ENCODE assay signal across 16 mouse cellular contexts in the genomic region with DNA sequence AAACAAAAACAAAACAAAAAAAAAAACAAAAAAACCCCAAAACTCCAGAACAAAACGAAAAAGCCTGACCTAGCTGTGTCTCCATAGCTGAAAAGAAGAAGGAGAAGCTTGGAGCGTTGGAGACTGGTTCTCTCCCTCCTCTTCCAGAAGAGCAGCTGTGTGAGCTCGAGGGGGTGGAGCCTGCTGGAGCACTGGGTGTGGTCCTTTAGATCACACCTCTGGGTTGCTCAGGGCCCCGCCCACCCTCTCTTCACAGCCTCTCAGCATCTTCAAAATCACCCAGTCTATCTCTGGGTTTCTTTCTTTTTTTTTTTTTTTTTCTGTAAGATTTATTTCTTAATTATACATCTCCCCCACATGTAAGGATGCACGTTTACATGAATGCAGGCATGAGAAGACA. TPM values are rescaled to one million over a fixed set of nuclear protein-coding genes. Genes with fewer than 3 reads are reported as not detected.
DNase-seq lines count a peak whose midpoint lies in the region; ATAC-seq and TF ChIP-seq lines count a peak whose summit lies in the region.
"Had no signal": no experiment of that assay in that cellular context is flagged by ENCODE, and none has a peak within 500 bp of the region (broad histone marks: within the 10 kb centered on the region; RNA-seq: fewer than 3 reads in every experiment).

No protein-coding gene starts in this region.

- H3K4me3 ChIP-seq in limb, embryonic 15.5 days, result no peak overlapping the region
- no peak overlapping the region for H3K4me3 ChIP-seq in limb, embryonic 10.5 days
- no peak overlapping the region for H3K4me3 ChIP-seq in midbrain, postnatal 0 days (ENCODE audit: low read depth, low read length)
- no peak overlapping the region for H3K4me3 ChIP-seq in intestine, embryonic 16.5 days (ENCODE audit: low read length)
- H3K4me3 ChIP-seq: myocyte had no signal

- ATAC-seq in limb, embryonic 15.5 days (ENCODE audit: insufficient number of reproducible peaks, low FRiP score, low TSS enrichment, low read depth), result no peak
- ATAC-seq in midbrain, postnatal 0 days (ENCODE audit: low FRiP score), result no peak
- no peak for ATAC-seq in intestine, embryonic 16.5 days

- no peak for TF ChIP-seq CTCF in midbrain, postnatal 0 days (IDR thresholded peaks at IDR 0.05)

- no peak for DNase-seq in limb, embryonic 10.5 days (ENCODE audit: low spot score)
- DNase-seq in ES-CJ7 (ENCODE audit: low read depth, low spot score) (peak; percentile 78), MN1 (ENCODE audit: low spot score) (no peak)
- DNase-seq in c-Kit-positive CD71-positive TER-119-positive erythroid progenitor cells, embryonic 14.5 days (ENCODE audit: low spot score), result peak; percentile 36
- peak; percentile 45 to 48 for DNase-seq in thymus, postnatal 10 days (ENCODE audit: low spot score in 2 of 2)
- DNase-seq in midbrain, postnatal 0 days (ENCODE audit: low spot score), result no peak
- DNase-seq: adrenal gland, postnatal 14 days; cerebellum, adult 11-12 months; heart, adult 11 months; heart, postnatal 10 days; spleen, adult 18-20 months had no signal

- no peaks in the 10 kb centered on the region for H3K9me3 ChIP-seq in limb, embryonic 15.5 days
- H3K9me3 ChIP-seq in limb, embryonic 10.5 days (replicated peaks), result no peaks in the 10 kb centered on the region
- H3K9me3 ChIP-seq in midbrain, postnatal 0 days (ENCODE audit: low read length), result no peaks in the 10 kb centered on the region
- H3K9me3 ChIP-seq in intestine, embryonic 16.5 days (ENCODE audit: control insufficient read depth, low read length), result no peaks in the 10 kb centered on the region
- H3K9me3 ChIP-seq: G1E had no signal

- H3K36me3 ChIP-seq in limb, embryonic 15.5 days, result no peaks in the 10 kb centered on the region
- H3K36me3 ChIP-seq in limb, embryonic 10.5 days, result no peaks in the 10 kb centered on the region
- no peaks in the 10 kb centered on the region for H3K36me3 ChIP-seq in midbrain, postnatal 0 days (ENCODE audit: insufficient read depth, low read length)
- no peaks in the 10 kb centered on the region for H3K36me3 ChIP-seq in intestine, embryonic 16.5 days (ENCODE audit: control insufficient read depth, insufficient read depth, low read length)
- H3K36me3 ChIP-seq: G1E had no signal

- H3K9ac ChIP-seq in limb, embryonic 15.5 days, result no peak overlapping the region
- no peak overlapping the region for H3K9ac ChIP-seq in midbrain, postnatal 0 days (replicated peaks; ENCODE audit: low read length, poor library complexity, severe bottlenecking)
- no peak overlapping the region for H3K9ac ChIP-seq in intestine, embryonic 16.5 days (ENCODE audit: low read depth, low read length)

- H3K4me2 ChIP-seq in limb, embryonic 15.5 days, result no peak overlapping the region
- H3K4me2 ChIP-seq in midbrain, postnatal 0 days (ENCODE audit: low read depth, low read length, poor library complexity, severe bottlenecking), result no peak overlapping the region
- H3K4me2 ChIP-seq in intestine, embryonic 16.5 days (ENCODE audit: low read depth, low read length), result no peak overlapping the region

- 43% methylated on average over 5 of the region's 5 CpGs for WGBS in limb, embryonic 15.5 days
- WGBS in limb, embryonic 10.5 days, result 40% methylated on average over 5 of the region's 5 CpGs
- WGBS in midbrain, postnatal 0 days, result 65% methylated on average over 5 of the region's 5 CpGs
- WGBS in intestine, embryonic 16.5 days, result 57% methylated on average over 5 of the region's 5 CpGs

- H3K27me3 ChIP-seq in limb, embryonic 15.5 days, result no peaks in the 10 kb centered on the region
- no peaks in the 10 kb centered on the region for H3K27me3 ChIP-seq in limb, embryonic 10.5 days (ENCODE audit: low read depth, poor library complexity, severe bottlenecking)
- no peaks in the 10 kb centered on the region for H3K27me3 ChIP-seq in midbrain, postnatal 0 days (ENCODE audit: insufficient read depth, low read length)
- H3K27me3 ChIP-seq in intestine, embryonic 16.5 days (replicated peaks; ENCODE audit: control insufficient read depth, insufficient read depth, low read length), result no peaks in the 10 kb centered on the region

- H3K27ac ChIP-seq in limb, embryonic 15.5 days, result peak overlapping the region; percentile 71; the same call in 1 of the 2 replicates
- no peak overlapping the region for H3K27ac ChIP-seq in limb, embryonic 10.5 days
- H3K27ac ChIP-seq in midbrain, postnatal 0 days (ENCODE audit: low read depth, low read length), result no peak overlapping the region
- H3K27ac ChIP-seq in intestine, embryonic 16.5 days (ENCODE audit: low read length), result no peak overlapping the region
- H3K27ac ChIP-seq: macrophage had no signal

- H3K4me1 ChIP-seq in limb, embryonic 15.5 days, result peaks cover 14% of the 10 kb centered on the region
- peaks cover 11% of the 10 kb centered on the region; the same call in 1 of the 2 replicates for H3K4me1 ChIP-seq in limb, embryonic 10.5 days
- H3K4me1 ChIP-seq in midbrain, postnatal 0 days (ENCODE audit: insufficient read depth, low read length), result no peaks in the 10 kb centered on the region
- H3K4me1 ChIP-seq in intestine, embryonic 16.5 days (ENCODE audit: control insufficient read depth, insufficient read depth, low read length), result peaks cover 3% of the 10 kb centered on the region; the same call in 1 of the 2 replicates

RNA-seq across cellular contexts. Expression of gene 9530068E07Rik, which starts 23.0 kb away (rescaled TPM):
- 197 and 206 TPM in 2 replicates for polyA plus RNA-seq in limb, embryonic 15.5 days (2015; fragmentation: Nextera tagmentation; extraction: Ambion mirVana)
- 157 and 163 TPM in 2 replicates for polyA plus RNA-seq in limb, embryonic 10.5 days (2016; fragmentation: Nextera tagmentation; extraction: Ambion mirVana)
- 125 and 127 TPM in 2 replicates for total RNA-seq in midbrain, postnatal 0 days (2014; rRNA removed)
- polyA plus RNA-seq in midbrain, postnatal 0 days (2015; fragmentation: Nextera tagmentation; extraction: Ambion mirVana), result 133 and 134 TPM in 2 replicates
- polyA plus RNA-seq in intestine, embryonic 16.5 days (2015; fragmentation: Nextera tagmentation; extraction: Ambion mirVana), result 144 and 153 TPM in 2 replicates

RNA-seq across cellular contexts. Expression of gene Vdac1, which starts 58.6 kb away (rescaled TPM):
- 280 and 287 TPM in 2 replicates for polyA plus RNA-seq in limb, embryonic 15.5 days (2015; fragmentation: Nextera tagmentation; extraction: Ambion mirVana)
- polyA plus RNA-seq in limb, embryonic 10.5 days (2016; fragmentation: Nextera tagmentation; extraction: Ambion mirVana), result 203 and 211 TPM in 2 replicates
- total RNA-seq in midbrain, postnatal 0 days (2014; rRNA removed), result 337 and 343 TPM in 2 replicates
- polyA plus RNA-seq in midbrain, postnatal 0 days (2015; fragmentation: Nextera tagmentation; extraction: Ambion mirVana), result 412 and 433 TPM in 2 replicates
- 311 and 337 TPM in 2 replicates for polyA plus RNA-seq in intestine, embryonic 16.5 days (2015; fragmentation: Nextera tagmentation; extraction: Ambion mirVana)

Comparison
In these comparisons a context has a peak if more than half of its experiments do, and no peak if none do; other contexts are left out.
1. DNase-seq: peak in ES-CJ7 (single experiment), c-Kit-positive CD71-positive TER-119-positive erythroid progenitor cells, embryonic 14.5 days (single experiment) and thymus, postnatal 10 days (2 of 2); none in limb, embryonic 10.5 days (single experiment), midbrain, postnatal 0 days (single experiment) and MN1 (single experiment).